Mouse (Mus musculus) C2C12 (cell line): Measurements from ENCODE around the gene AU021092.

Experiments used
- CTCF ChIP-seq: IDR thresholded peaks from one replicate; pipeline ENCODE4 v1.5.1; 2011; ENCODE audit not compliant: control insufficient read depth, insufficient read depth, insufficient read length
- MAX ChIP-seq: IDR thresholded peaks from one replicate; pipeline ENCODE4 v1.6.1; 2011; ENCODE audit warnings: mild to moderate bottlenecking, control low read depth
- MYOD1 ChIP-seq: IDR thresholded peaks from one replicate; pipeline ENCODE4 v1.6.1; 2011; ENCODE audit warnings: low read depth; ENCODE audit not compliant: control insufficient read depth, insufficient read length
- MYOG ChIP-seq: IDR thresholded peaks from one replicate; pipeline ENCODE4 v1.6.1; 2011; ENCODE audit not compliant: control insufficient read depth, insufficient read length; ENCODE audit errors: extremely low read depth
- USF1 ChIP-seq: IDR thresholded peaks from one replicate; pipeline ENCODE4 v1.6.1; 2011; ENCODE audit warnings: low read depth, mild to moderate bottlenecking, control low read depth, moderate library complexity

- TF ChIP-seq MYOG (no peak), CTCF (no peak), MYOD1 (no peak), MAX (no peak), USF1 (no peak)
Observed at GRCm38 (mm10) chr16:5195080-5195479, 27.0 kb downstream of the AU021092 start.
